ENCODE assay signal across 8 mouse cellular contexts in genomic region chr7:118103462-118104379, GRCm38 (mm10). TPM values are rescaled to one million over a fixed set of nuclear protein-coding genes. Genes with fewer than 3 reads are reported as not detected.
DNase-seq lines count a peak whose midpoint lies in the region; ATAC-seq and TF ChIP-seq lines count a peak whose summit lies in the region.
"Had no signal": no experiment of that assay in that cellular context is flagged by ENCODE, and none has a peak within 500 bp of the region (broad histone marks: within the 10 kb centered on the region; RNA-seq: fewer than 3 reads in every experiment).

No protein-coding gene starts in this region.

- no peak overlapping the region for H3K27ac ChIP-seq in lung, embryonic 16.5 days (ENCODE audit: low read length)
- peak overlapping the region; percentile 19; the same call in 1 of the 2 replicates for H3K27ac ChIP-seq in forebrain, embryonic 12.5 days
- no peak overlapping the region for H3K27ac ChIP-seq in limb, embryonic 11.5 days (replicated peaks; ENCODE audit: low read depth, low read length)
- no peak overlapping the region for H3K27ac ChIP-seq in neural tube, embryonic 11.5 days (ENCODE audit: low read depth, low read length)

- no peaks in the 10 kb centered on the region for H3K27me3 ChIP-seq in lung, embryonic 16.5 days (ENCODE audit: control insufficient read depth, insufficient read depth, low read depth, low read length)
- H3K27me3 ChIP-seq in forebrain, embryonic 12.5 days: no peaks in the 10 kb centered on the region
- H3K27me3 ChIP-seq in limb, embryonic 11.5 days (ENCODE audit: control insufficient read depth, insufficient read depth, low read length): no peaks in the 10 kb centered on the region
- H3K27me3 ChIP-seq in neural tube, embryonic 11.5 days (ENCODE audit: control insufficient read depth, insufficient read depth, low read length): no peaks in the 10 kb centered on the region

- H3K4me3 ChIP-seq in lung, embryonic 16.5 days (ENCODE audit: low read length): no peak overlapping the region
- H3K4me3 ChIP-seq in lung, adult 2 months (replicated peaks; ENCODE audit: extremely low read depth, low read depth, low read length): no peak overlapping the region
- H3K4me3 ChIP-seq in forebrain, embryonic 12.5 days (replicated peaks): no peak overlapping the region
- no peak overlapping the region for H3K4me3 ChIP-seq in limb, embryonic 11.5 days (ENCODE audit: low read depth, low read length)
- no peak overlapping the region for H3K4me3 ChIP-seq in neural tube, embryonic 11.5 days (ENCODE audit: low read depth, low read length)

- no peaks in the 10 kb centered on the region for H3K4me1 ChIP-seq in lung, embryonic 16.5 days (replicated peaks; ENCODE audit: control insufficient read depth, insufficient read depth, low read length)
- H3K4me1 ChIP-seq in lung, adult 2 months (ENCODE audit: control insufficient read depth, insufficient read depth, low read length): no peaks in the 10 kb centered on the region
- H3K4me1 ChIP-seq in forebrain, embryonic 12.5 days: peaks cover 4% of the 10 kb centered on the region; the same call in 1 of the 2 replicates
- H3K4me1 ChIP-seq in limb, embryonic 11.5 days (ENCODE audit: control insufficient read depth, insufficient read depth, low read length): no peaks in the 10 kb centered on the region; the same call in 1 of the 2 replicates
- no peaks in the 10 kb centered on the region; the same call in 1 of the 2 replicates for H3K4me1 ChIP-seq in neural tube, embryonic 11.5 days (ENCODE audit: control insufficient read depth, insufficient read depth, low read length)

- H3K4me2 ChIP-seq in lung, embryonic 16.5 days (ENCODE audit: low read depth, low read length): no peak overlapping the region
- H3K4me2 ChIP-seq in forebrain, embryonic 12.5 days: no peak overlapping the region
- H3K4me2 ChIP-seq in limb, embryonic 11.5 days (ENCODE audit: low read depth, severe bottlenecking): no peak overlapping the region
- no peak overlapping the region for H3K4me2 ChIP-seq in neural tube, embryonic 11.5 days (ENCODE audit: low read depth)

- DNase-seq in lung, adult 2 months: no peak
- peak; percentile 24 for DNase-seq in limb, embryonic 11.5 days (ENCODE audit: low spot score)
- no peak for DNase-seq in neural tube, embryonic 11.5 days (ENCODE audit: low spot score)
- DNase-seq in cerebellum, adult 18-20 months: no peak
- DNase-seq: right cerebral cortex, postnatal 14 days had no signal

- WGBS in lung, embryonic 16.5 days: 32% methylated on average over 5 of the region's 5 CpGs
- 44% methylated on average over 5 of the region's 5 CpGs for WGBS in lung, adult 2 months
- WGBS in forebrain, embryonic 12.5 days: 46% methylated on average over 5 of the region's 5 CpGs
- WGBS in limb, embryonic 11.5 days: 43% methylated on average over 5 of the region's 5 CpGs
- 52% methylated on average over 5 of the region's 5 CpGs for WGBS in neural tube, embryonic 11.5 days

- no peak for TF ChIP-seq POLR2A in lung, adult 2 months (IDR thresholded peaks at IDR 0.05; ENCODE audit: borderline replicate concordance, extremely low read depth, low read depth, low read length)

- no peaks in the 10 kb centered on the region for H3K9me3 ChIP-seq in lung, embryonic 16.5 days (ENCODE audit: control insufficient read depth, low read length)
- H3K9me3 ChIP-seq in forebrain, embryonic 12.5 days: no peaks in the 10 kb centered on the region
- no peaks in the 10 kb centered on the region for H3K9me3 ChIP-seq in limb, embryonic 11.5 days (ENCODE audit: control insufficient read depth, low read length)
- H3K9me3 ChIP-seq in neural tube, embryonic 11.5 days (ENCODE audit: control insufficient read depth, low read length): no peaks in the 10 kb centered on the region

- peaks cover 21% of the 10 kb centered on the region for H3K36me3 ChIP-seq in lung, embryonic 16.5 days (ENCODE audit: control insufficient read depth, insufficient read depth, low read length)
- H3K36me3 ChIP-seq in forebrain, embryonic 12.5 days (replicated peaks): peaks cover 44% of the 10 kb centered on the region
- H3K36me3 ChIP-seq in limb, embryonic 11.5 days (ENCODE audit: control insufficient read depth, insufficient read depth, low read length): peaks cover 27% of the 10 kb centered on the region
- H3K36me3 ChIP-seq in neural tube, embryonic 11.5 days (ENCODE audit: control insufficient read depth, insufficient read depth, low read length): peaks cover 25% of the 10 kb centered on the region

- H3K9ac ChIP-seq in lung, embryonic 16.5 days (ENCODE audit: low read length): no peak overlapping the region
- H3K9ac ChIP-seq in forebrain, embryonic 12.5 days: no peak overlapping the region
- no peak overlapping the region for H3K9ac ChIP-seq in limb, embryonic 11.5 days (ENCODE audit: low read length)
- no peak overlapping the region for H3K9ac ChIP-seq in neural tube, embryonic 11.5 days (ENCODE audit: low read length)

- no peak for TF ChIP-seq CTCF in lung, adult 2 months (IDR thresholded peaks at IDR 0.05; ENCODE audit: insufficient read depth, low read length)

- ATAC-seq in lung, embryonic 16.5 days (ENCODE audit: low read depth): peak; percentile 23; the same call in 1 of the 2 replicates
- no peak for ATAC-seq in forebrain, embryonic 12.5 days (ENCODE audit: low FRiP score)
- ATAC-seq in limb, embryonic 11.5 days (ENCODE audit: insufficient number of reproducible peaks, low FRiP score, low TSS enrichment, low read depth): no peak
- ATAC-seq in neural tube, embryonic 11.5 days (ENCODE audit: insufficient read depth, low FRiP score, low TSS enrichment): peak; percentile 24; the same call in 1 of the 2 replicates
- no peak for ATAC-seq in activated CD4-positive, CD25-positive, alpha-beta regulatory T cell, adult 4 months

RNA-seq across cellular contexts. Expression of gene Rps15a, which starts 12.3 kb away (rescaled TPM):
- polyA plus RNA-seq in lung, embryonic 16.5 days (2015; fragmentation: Nextera tagmentation; extraction: Ambion mirVana): 779 and 791 TPM in 2 replicates
- 435 and 792 TPM in 2 replicates for polyA plus RNA-seq in lung, adult 2 months (2012; rRNA removed)
- 576 and 579 TPM in 2 replicates for polyA plus RNA-seq in forebrain, embryonic 12.5 days (2016; fragmentation: Nextera tagmentation; extraction: Ambion mirVana)
- 782 and 811 TPM in 2 replicates for polyA plus RNA-seq in limb, embryonic 11.5 days (2014; fragmentation: Nextera tagmentation; extraction: Ambion mirVana)
- polyA plus RNA-seq in neural tube, embryonic 11.5 days (2014; fragmentation: Nextera tagmentation; extraction: Ambion mirVana): 596 and 656 TPM in 2 replicates
- 1,000 to 10,000 TPM; 1,580 to 2,609 TPM for polyA plus RNA-seq in activated CD4-positive, CD25-positive, alpha-beta regulatory T cell, adult 4 months (2017; shearing (Covaris generic))

RNA-seq across cellular contexts. Expression of gene Arl6ip1, which starts 25.7 kb away (rescaled TPM):
- 530 and 633 TPM in 2 replicates for polyA plus RNA-seq in lung, embryonic 16.5 days (2015; fragmentation: Nextera tagmentation; extraction: Ambion mirVana)
- polyA plus RNA-seq in lung, adult 2 months (2012; rRNA removed): 58.1 and 110 TPM in 2 replicates
- polyA plus RNA-seq in forebrain, embryonic 12.5 days (2016; fragmentation: Nextera tagmentation; extraction: Ambion mirVana): 624 and 683 TPM in 2 replicates
- 408 and 423 TPM in 2 replicates for polyA plus RNA-seq in limb, embryonic 11.5 days (2014; fragmentation: Nextera tagmentation; extraction: Ambion mirVana)
- polyA plus RNA-seq in neural tube, embryonic 11.5 days (2014; fragmentation: Nextera tagmentation; extraction: Ambion mirVana): 417 and 421 TPM in 2 replicates
- 100 to 1,000 TPM; 451 to 533 TPM for polyA plus RNA-seq in activated CD4-positive, CD25-positive, alpha-beta regulatory T cell, adult 4 months (2017; shearing (Covaris generic))

Comparison
In these comparisons a context has a peak if more than half of its experiments do, and no peak if none do; other contexts are left out.
1. ATAC-seq: peak in lung, embryonic 16.5 days (single experiment) and neural tube, embryonic 11.5 days (single experiment); none in forebrain, embryonic 12.5 days (single experiment), limb, embryonic 11.5 days (single experiment) and activated CD4-positive, CD25-positive, alpha-beta regulatory T cell, adult 4 months (single experiment).